Mouse (Mus musculus) gastrocnemius, postnatal 10 days (tissue): ENCODE measurements at regions not wholly inside any gene's neighbourhood (a gene's known extent, or its start where the extent isn't known, plus 50 kb on each side); places are given as distances from the start of the nearest gene placed in this dataset.

Source experiments
- DNase-seq: peaks from one replicate; pipeline ENCODE4 v3.0.0; 2021; ENCODE audit warnings: mixed read lengths

DNA sequence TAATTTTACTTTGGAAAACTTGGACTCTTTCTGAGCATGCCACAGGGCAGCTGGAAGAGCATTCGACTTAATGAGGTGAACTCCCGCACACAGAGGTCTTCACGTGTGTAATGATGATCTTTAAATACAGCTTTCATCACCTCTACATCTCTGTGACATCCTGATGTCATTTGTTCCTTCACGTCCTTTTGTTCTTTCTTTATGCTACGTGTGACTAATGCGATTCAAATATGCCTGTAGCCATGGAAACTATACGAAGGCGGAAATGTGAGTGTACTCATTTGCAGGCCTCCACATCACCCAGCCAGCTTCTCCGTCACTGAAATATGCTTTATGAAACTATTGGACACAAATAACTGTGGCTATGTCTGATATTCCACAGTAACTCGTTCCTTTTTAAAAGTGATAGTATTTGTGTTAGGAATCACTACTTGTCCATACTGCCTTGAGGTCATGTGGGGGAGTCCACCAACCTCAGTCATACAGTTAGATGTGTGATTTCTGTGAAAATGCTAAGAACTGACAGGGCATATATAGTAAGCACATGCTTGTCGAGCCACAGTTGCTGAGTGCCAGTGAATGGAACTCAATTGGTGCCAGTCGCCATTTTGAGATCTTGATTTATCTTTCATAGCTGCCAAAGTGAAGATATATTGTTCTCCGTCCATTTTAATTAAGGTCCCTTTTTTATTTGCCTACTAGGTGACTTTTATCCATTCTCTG is 145.9 kb downstream of the Plk2 start:
- no peak for DNase-seq

GRCm38 (mm10) chr13:110541288-110542148 is 146.7 kb downstream of the Plk2 start:
- DNase-seq: no peak

DNA sequence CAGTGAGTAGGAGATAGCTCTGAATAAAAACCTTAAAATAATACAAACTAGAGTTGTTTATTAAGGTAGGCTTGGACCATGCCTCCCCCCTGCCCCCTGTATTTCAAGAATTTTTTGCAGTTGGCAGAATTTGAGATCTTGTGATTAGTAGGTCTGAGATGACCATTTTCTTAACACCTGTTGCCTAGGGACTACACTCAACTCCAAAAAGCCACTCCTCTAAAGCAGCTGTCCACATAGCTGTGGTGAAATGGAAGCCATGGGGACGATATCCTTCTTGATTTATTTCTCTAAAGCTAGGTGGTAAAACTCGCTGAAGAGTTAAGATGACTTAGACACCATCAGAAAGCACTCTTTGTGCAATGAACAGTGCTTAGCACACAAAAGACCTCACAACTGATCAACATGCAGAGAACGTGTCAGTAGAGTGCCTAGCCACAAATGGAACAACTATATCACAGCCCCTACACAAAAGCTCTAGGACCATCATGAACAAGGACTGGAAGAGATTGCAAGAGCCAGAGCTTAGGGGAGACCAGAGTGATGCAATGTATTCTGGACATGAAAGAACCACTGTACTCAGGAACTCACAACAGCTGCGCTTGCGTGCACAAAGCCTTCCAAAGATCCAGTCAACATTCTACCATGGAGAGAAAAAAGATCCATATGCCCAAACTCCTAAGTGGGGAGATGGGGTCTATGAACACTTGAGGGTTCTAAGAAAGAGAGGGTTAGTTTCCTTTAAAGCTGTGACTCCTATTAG is 147.6 kb downstream of the Plk2 start:
- no peak for DNase-seq

DNA sequence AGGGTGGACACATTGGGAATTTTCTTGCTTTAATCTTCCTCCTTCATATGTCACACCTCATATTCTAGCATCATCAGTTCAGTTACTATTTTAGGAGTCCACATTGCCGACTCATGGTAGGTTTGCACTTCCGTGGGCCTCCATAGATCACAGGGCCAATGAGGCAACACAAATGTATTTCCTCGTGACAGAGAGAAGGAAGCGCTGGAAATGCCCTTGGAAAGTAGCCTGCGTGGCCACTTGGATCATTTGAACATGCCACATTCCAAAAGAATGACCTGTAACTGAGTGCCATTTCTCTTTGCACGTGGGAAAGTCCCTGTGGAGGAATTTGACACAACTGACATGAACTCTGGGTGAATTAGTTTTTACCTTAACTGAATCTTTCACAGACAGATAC is 150.6 kb downstream of the Plk2 start:
- DNase-seq: no peak

DNA sequence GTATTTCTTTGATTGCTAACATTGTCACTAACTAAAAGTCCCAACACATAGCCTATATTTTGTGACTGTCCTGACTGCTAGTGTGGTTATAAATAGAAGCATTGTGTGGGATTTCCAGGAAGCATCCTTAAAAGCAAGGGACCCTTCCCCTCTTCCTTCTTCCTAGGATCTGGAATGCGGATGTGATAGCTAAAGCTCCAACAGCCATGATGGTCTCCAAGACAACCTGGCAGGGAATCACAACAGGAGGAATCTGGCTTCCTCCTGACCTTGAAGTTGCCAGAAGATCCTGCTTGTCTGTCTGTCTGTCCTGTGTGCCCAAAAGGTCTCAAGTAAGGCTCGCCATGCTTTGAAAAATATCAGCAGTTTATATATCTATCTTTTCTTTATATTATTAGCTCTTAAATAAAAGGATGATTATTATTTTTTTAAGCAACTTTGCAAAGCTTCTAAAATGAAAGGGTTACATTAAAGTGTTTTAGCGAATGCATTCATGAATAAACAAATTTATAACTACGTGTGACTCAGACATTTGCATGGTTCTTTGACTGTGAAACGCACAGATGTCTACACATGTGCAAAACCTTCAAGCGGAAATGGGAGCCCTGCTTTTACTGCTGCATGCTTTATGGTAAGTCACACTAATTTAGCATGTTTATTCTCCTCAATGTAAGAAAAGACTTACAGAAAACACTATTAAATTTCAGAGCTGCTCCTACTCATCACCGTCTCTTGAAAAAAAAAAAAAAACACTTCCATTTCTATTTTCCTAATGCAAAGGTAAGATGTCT is 160.9 kb downstream of the Plk2 start:
- no peak for DNase-seq

DNA sequence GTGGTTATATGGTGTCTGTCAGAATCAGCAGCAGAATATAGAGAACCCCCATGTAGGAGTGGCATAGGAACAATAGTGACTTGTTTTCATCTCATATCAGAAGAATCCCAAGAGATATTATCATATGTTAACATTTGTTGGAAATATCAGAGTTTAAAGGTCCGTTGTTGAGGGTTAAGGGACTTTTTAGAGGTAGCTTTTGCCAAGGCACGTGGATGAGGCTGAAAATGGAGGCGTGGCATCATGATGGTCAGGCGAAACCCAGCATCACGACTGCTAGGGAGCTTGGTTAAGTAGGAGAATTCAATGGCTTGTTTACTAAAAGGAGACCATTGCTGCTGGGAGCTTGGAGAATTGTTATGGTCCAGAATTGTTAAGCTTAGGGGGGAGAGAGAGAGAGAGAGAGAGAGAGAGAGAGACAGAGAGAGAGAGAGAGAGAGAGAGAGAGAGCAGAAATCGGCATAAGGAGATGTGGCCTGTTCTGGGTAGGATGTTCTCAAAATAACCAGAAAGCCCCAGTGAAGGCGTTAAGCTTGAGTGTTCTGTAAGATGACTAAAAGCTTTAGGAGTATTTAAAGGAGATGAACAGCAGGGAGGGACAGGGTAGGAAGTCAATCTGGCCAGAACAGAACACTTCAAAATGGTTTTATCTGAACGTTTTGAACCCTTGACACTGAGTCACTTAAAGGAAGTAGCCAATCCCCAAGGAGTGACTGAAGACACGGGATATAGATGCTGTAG is 161.7 kb downstream of the Plk2 start:
- DNase-seq: no peak

DNA sequence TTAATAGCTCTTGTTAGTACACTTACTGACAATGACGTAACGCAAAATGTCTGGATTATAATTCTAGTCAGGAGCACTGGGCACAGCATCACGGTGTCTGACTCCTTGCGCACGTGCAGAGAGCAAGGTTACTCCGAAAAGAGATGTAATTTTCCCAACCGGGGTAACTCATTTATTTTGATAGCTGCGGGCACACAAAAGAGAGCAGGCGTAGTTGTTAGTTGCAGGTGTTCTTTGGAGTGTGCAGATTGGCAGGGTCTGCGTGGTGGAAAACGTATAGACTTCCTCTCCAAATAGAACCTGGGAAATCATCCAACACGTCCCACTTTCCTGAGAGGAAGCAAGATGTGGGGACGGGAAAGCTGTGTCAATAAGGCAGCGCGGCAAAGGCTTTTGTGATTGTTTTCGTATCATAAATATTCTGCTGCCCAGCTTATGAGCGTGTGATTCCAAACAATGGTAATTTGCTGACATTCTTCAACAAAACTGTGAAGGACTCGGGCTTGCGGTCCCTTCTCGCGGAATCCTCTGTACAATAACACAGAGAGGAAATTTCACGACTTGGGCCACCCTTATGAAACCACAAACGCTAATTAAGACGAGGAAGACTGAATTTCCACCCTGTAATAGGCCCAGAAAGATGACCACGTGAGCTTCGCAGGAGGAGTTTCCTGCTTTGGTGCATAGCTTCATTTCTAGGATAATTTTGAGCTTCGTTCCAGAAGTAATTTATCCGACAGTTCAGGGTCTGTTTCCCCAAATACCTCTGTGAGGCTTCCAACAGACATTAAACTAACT is 163.3 kb downstream of the Plk2 start:
- no peak for DNase-seq

- DNase-seq: no peak
Observed at GRCm38 (mm10) chr13:110560566-110560965, 165.7 kb downstream of the Plk2 start.

DNA sequence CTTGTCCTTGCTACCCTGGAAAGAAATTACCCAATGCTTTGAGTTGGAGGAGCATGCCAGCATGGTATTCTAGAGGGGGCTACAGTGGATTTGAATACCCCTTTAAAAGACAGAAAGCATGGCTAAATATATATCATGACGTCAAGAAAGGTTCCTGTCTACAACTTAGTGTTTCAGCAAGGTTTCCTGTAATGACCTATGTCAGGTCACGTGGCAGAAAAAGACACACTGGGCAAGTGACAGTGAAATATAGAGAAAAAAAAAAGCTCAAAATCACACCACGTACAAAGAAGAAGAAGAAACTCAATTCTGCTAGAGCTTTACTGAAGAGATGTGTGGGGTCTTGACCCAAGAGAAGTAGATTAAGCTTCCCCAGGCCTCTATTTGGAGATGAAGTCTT is 167.7 kb downstream of the Plk2 start:
- no peak for DNase-seq

DNA sequence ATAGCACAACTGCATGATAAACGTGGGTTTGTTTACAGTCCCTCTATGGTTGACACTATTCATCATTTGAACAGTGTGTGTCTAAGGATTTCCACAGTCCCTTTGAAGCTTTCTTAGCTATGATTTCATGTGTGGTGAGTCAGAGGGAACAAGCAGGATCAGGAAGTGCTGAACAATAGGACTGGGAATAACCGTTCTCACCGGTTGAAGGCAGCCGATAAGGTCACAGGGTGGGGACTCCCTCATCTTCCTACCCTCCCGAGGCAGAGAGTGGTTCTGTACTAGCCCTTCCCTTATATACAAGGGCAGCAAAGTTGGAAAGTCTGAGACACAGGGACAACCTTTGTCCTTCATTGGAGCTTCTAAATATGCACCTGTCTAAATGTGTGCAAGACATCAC is 168.1 kb downstream of the Plk2 start:
- no peak for DNase-seq

GRCm38 (mm10) chr13:110563967-110564366 is 169.1 kb downstream of the Plk2 start:
- DNase-seq: no peak

GRCm38 (mm10) chr13:110568482-110569179 is 173.8 kb downstream of the Plk2 start:
- no peak for DNase-seq

- DNase-seq: no peak
Observed at GRCm38 (mm10) chr13:110569180-110569512, 174.3 kb downstream of the Plk2 start.

DNA sequence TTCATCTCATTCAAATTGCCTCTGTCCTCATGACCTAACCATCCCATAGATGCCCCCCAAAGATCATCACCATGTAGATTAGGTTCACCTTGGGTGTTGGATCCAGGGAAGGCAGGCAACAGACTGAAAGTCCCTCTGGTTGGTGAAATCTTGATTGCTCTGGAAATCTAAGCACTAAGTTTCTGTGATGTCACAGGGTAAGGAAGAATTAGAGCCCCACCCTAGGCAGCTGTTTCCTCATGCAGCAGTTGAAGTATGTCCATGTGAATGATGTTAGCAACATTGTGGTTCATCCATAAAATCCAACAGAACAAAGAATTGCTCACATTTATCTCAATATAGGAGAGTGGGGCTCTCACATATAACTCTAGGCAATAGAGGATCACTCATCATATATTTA is 175.5 kb downstream of the Plk2 start:
- no peak for DNase-seq

DNA sequence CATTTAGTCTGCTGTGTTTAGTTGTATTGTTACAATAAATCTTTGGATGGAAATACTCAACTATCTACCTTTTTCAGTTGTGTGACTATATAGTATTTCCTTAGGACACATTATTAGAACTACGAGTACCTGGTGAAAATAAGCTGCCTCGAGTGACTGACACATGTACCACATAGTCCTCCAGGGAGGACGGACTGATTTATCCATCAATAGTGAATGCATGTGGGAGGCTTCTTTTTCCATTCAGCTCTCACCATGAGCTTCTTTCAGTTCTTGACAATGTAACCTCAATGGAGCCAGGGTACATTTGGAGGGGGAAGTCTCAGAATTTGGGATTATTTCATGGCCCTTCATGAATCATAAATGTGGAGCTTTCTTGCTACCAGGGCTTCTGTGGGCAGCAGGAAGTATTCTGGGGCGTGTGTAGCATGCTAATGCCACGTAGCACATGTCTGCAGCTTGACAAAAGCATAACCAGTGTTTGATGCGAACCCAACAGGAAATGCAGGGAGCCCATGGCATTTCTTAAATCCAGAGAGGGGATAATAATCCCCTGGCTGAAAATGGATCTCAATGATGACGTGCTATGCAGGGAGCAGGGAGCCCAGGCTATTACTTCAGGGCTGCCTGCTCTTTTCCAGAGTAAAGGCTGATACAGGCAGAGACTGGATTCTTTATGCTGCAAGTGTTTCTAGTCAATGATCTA is 178.7 kb downstream of the Plk2 start:
- no peak for DNase-seq

DNA sequence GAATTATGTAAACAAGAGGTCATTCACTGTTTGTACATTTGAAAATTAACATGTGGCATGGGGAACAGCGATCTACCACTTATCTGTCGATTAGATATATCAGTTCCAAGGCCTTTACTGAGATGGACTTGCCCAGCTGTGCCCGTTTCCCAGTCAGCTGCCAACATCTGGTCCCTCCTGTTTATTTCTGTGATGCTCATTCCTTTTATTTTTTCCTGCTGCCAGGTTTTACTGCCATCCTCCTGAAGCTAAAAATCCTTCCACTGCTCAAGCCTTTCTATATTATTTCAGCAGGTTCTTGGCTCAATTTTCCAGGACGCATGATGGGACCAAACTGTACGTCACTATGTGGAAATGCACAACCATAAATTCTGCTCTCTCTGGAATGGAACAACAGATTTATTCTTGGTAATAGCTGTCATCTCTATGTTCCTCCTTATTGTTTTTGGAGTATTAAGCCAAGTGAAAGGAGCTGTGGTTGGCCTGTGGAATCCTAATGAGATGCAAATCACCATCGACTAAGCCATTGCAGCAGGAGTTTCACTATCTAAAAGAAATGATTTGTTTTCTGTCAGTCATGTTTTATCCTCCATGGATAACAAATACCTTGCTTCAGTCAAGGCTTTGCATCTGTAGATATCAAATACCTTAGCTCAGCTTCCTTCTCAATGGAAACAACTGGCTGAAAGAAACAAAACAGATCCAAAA is 180.1 kb downstream of the Plk2 start:
- DNase-seq: no peak

DNA sequence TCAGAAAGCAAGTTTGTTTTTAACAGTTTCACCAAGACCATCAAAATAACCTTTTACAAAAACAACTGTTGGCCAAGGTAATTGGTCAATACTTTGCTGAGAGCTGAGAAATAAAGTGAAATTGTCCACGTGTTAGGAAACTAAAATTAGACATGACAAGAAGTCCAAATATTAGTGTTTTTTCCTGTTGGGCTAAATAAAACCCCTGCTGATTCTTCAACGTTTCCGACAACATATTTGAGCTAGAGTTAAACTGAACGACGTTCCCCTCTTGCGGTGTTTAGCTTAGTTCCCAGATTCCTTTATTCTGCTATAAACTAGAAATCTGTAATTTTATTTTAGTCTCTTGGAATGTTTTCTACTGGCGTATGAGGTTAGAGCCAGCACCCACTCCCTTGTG is 183.3 kb downstream of the Plk2 start:
- no peak for DNase-seq

DNA sequence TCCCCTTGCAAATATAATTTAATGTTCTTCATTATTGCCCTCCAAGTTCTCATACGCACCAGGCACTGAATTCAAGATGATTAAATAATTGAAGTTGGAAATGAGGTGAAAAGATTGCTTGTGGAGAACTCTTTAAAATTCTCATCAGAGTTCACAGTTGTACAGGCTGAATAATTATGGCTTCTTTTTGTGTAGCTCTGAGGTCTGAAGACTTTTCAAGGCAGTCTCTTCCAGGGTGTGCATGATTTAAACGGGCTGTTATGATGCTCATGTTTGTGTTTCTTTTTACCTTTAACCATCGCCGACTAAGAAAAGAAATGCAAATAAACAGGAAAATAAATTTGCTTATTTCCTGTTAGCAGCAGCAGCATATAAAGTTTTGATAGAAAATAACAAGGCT is 185.3 kb downstream of the Plk2 start:
- no peak for DNase-seq

- no peak for DNase-seq
Observed at GRCm38 (mm10) chr13:110580570-110580969, 185.7 kb downstream of the Plk2 start.
